Mouse (Mus musculus) urinary bladder, postnatal 25 days (tissue): ENCODE data around the gene Birc6.

ENCODE experiments used
- DNase-seq: peaks from one replicate; pipeline ENCODE4 v3.0.0; 2022; ENCODE audit warnings: low spot score

Birc6 gene

GRCm38 (mm10) chr17:74527729-74528607, at the start of gene Birc6:
Gene Birc6, plus strand, starts transcription at chr17:74528295.
- DNase-seq = peak; percentile 99

GRCm38 (mm10) chr17:74480361-74481069, 47.6 kb upstream of the Birc6 start:
- no peak for DNase-seq

GRCm38 (mm10) chr17:74489024-74489900, 38.8 kb upstream of the Birc6 start, which contains the start of gene Yipf4:
Gene Yipf4, plus strand, starts transcription at chr17:74489493.
- peak; percentile 92 for DNase-seq

- no peak for DNase-seq
Measured at GRCm38 (mm10) chr17:74489901-74490220, 38.2 kb upstream of the Birc6 start.

- DNase-seq = no peak
Measured at GRCm38 (mm10) chr17:74491565-74491964, 36.5 kb upstream of the Birc6 start.

GRCm38 (mm10) chr17:74500204-74500603, 27.9 kb upstream of the Birc6 start:
- DNase-seq = no peak

- no peak for DNase-seq
Measured at GRCm38 (mm10) chr17:74501085-74501484, 27.0 kb upstream of the Birc6 start.

- DNase-seq = no peak
Measured at GRCm38 (mm10) chr17:74507934-74508333, 20.2 kb upstream of the Birc6 start.

- no peak for DNase-seq
Measured at GRCm38 (mm10) chr17:74508600-74508999, 19.5 kb upstream of the Birc6 start.

GRCm38 (mm10) chr17:74512308-74512707, 15.8 kb upstream of the Birc6 start:
- DNase-seq = no peak

- DNase-seq = no peak
Measured at GRCm38 (mm10) chr17:74522797-74523723, 5.0 kb upstream of the Birc6 start.

GRCm38 (mm10) chr17:74526117-74526516, 2.0 kb upstream of the Birc6 start:
- DNase-seq = no peak

GRCm38 (mm10) chr17:74526806-74527653, 1.1 kb upstream of the Birc6 start:
- DNase-seq = no peak

GRCm38 (mm10) chr17:74528648-74529532, 795 bp downstream of the Birc6 start:
- peak; percentile 28 for DNase-seq

- DNase-seq = no peak
Measured at GRCm38 (mm10) chr17:74529533-74529824, 1.4 kb downstream of the Birc6 start.

- DNase-seq = no peak
Measured at GRCm38 (mm10) chr17:74534971-74535370, 6.9 kb downstream of the Birc6 start.

GRCm38 (mm10) chr17:74537526-74537925, 9.4 kb downstream of the Birc6 start:
- no peak for DNase-seq

GRCm38 (mm10) chr17:74543615-74544014, 15.5 kb downstream of the Birc6 start:
- DNase-seq = no peak

- DNase-seq = no peak
Measured at GRCm38 (mm10) chr17:74554118-74554517, 26.0 kb downstream of the Birc6 start.
